Comparison of ENCODE assay signal across 28 mouse cellular contexts in the genomic region with DNA sequence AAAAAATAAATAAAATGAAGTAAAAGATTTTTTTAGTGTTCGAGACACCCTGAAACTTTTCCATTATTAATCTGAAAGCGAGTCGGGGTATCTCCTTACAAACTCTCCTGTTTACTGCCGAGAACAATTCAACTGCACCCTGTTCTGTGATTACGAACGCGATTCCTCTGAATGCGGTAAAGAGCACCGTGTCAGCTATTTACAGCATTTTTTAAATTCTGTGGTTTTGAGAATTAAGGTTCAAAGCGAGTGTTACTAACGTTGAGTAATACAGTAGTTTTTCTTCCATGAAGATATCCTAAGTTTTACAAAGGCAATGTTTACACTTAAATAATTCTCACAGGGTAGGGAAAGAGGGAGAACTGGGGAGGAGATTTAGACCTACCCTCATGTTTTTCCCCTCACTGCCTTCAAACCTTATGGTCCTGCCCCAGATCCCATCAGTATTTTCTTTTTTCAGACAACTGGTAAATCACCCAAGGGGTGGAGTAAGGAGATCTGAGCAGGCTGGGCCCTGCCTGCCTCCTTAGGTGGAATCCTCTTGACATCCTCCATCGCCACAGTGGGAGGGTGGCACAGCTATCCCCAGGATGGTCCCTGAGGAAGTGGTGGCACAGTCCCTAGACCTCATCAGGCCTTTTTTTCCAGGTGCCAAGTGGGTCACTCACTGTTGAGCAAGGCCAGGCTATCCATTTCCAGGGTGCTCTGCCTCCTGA.
DNase-seq lines count a peak whose midpoint lies in the region; ATAC-seq lines count a peak whose summit lies in the region.
"Had no signal": no experiment of that assay in that cellular context is flagged by ENCODE, and none has a peak within 500 bp of the region (broad histone marks: within the 10 kb centered on the region; RNA-seq: fewer than 3 reads in every experiment).

No protein-coding gene starts in this region.

- peaks cover 23% of the 10 kb centered on the region for H3K4me1 ChIP-seq in kidney, embryonic 15.5 days
- peaks cover 20% of the 10 kb centered on the region for H3K4me1 ChIP-seq in midbrain, embryonic 10.5 days
- H3K4me1 ChIP-seq in midbrain, embryonic 14.5 days (ENCODE audit: control insufficient read depth, insufficient read depth, low read length), result peaks cover 16% of the 10 kb centered on the region
- H3K4me1 ChIP-seq in embryonic facial prominence, embryonic 13.5 days, result peaks cover 17% of the 10 kb centered on the region

- H3K4me2 ChIP-seq in kidney, embryonic 15.5 days, result no peak overlapping the region
- H3K4me2 ChIP-seq in midbrain, embryonic 14.5 days (ENCODE audit: low read length), result no peak overlapping the region
- no peak overlapping the region for H3K4me2 ChIP-seq in embryonic facial prominence, embryonic 13.5 days
- H3K4me2 ChIP-seq: intestine, embryonic 15.5 days; limb, embryonic 13.5 days; liver, embryonic 11.5 days; neural tube, embryonic 12.5 days had no signal

- no peaks in the 10 kb centered on the region for H3K36me3 ChIP-seq in kidney, embryonic 15.5 days
- no peaks in the 10 kb centered on the region for H3K36me3 ChIP-seq in midbrain, embryonic 10.5 days
- H3K36me3 ChIP-seq in midbrain, embryonic 14.5 days (ENCODE audit: control insufficient read depth, insufficient read depth, low read length), result no peaks in the 10 kb centered on the region
- H3K36me3 ChIP-seq in embryonic facial prominence, embryonic 13.5 days, result no peaks in the 10 kb centered on the region
- H3K36me3 ChIP-seq: intestine, embryonic 15.5 days; limb, embryonic 13.5 days; neural tube, embryonic 12.5 days had no signal

- H3K9ac ChIP-seq in kidney, embryonic 15.5 days, result no peak overlapping the region
- H3K9ac ChIP-seq in midbrain, embryonic 14.5 days (replicated peaks; ENCODE audit: low read length), result no peak overlapping the region
- H3K9ac ChIP-seq in embryonic facial prominence, embryonic 13.5 days, result no peak overlapping the region
- H3K9ac ChIP-seq: intestine, embryonic 15.5 days; limb, embryonic 13.5 days; neural tube, embryonic 12.5 days had no signal

- DNase-seq in kidney, adult 9 months, result no peak
- no peak for DNase-seq in midbrain, embryonic 10.5 days (ENCODE audit: low spot score)
- DNase-seq in midbrain, embryonic 14.5 days, result no peak
- no peak for DNase-seq in c-Kit-positive CD71-positive TER-119-positive erythroid progenitor cells, embryonic 14.5 days (ENCODE audit: low spot score)
- DNase-seq: adrenal gland, adult 2 months; adrenal gland, postnatal 36 days; B cell, adult 2 months; cerebellum, adult 11 months; cerebellum, adult 9-10 months; cerebellum, postnatal 36 days; gastrocnemius, postnatal 14 days; heart, postnatal 14 days; kidney, adult 2 months; layer of hippocampus, adult 9-11 months; right cerebral cortex, adult 18-20 months; spleen, adult 18-20 months; thymus, postnatal 4 days had no signal

- H3K27me3 ChIP-seq in kidney, embryonic 15.5 days, result no peaks in the 10 kb centered on the region
- no peaks in the 10 kb centered on the region for H3K27me3 ChIP-seq in midbrain, embryonic 10.5 days (ENCODE audit: low read depth, poor library complexity, severe bottlenecking)
- H3K27me3 ChIP-seq in midbrain, embryonic 14.5 days (ENCODE audit: control insufficient read depth, insufficient read depth, low read length), result no peaks in the 10 kb centered on the region
- H3K27me3 ChIP-seq in embryonic facial prominence, embryonic 13.5 days, result no peaks in the 10 kb centered on the region
- H3K27me3 ChIP-seq: intestine, embryonic 15.5 days; limb, embryonic 13.5 days; neural tube, embryonic 12.5 days had no signal

- 71% methylated on average over 12 of the region's 12 CpGs for WGBS in kidney, embryonic 15.5 days
- WGBS in midbrain, embryonic 10.5 days, result 86% methylated on average over 12 of the region's 12 CpGs
- 86% methylated on average over 12 of the region's 12 CpGs for WGBS in midbrain, embryonic 14.5 days
- 42% methylated on average over 12 of the region's 12 CpGs for WGBS in embryonic facial prominence, embryonic 13.5 days

- H3K27ac ChIP-seq in kidney, embryonic 15.5 days, result no peak overlapping the region
- peak overlapping the region; percentile 78; the same call in 1 of the 2 replicates for H3K27ac ChIP-seq in midbrain, embryonic 10.5 days (replicated peaks)
- H3K27ac ChIP-seq in midbrain, embryonic 14.5 days (replicated peaks; ENCODE audit: low read depth, low read length), result no peak overlapping the region
- peak overlapping the region; percentile 28; the same call in 1 of the 2 replicates for H3K27ac ChIP-seq in embryonic facial prominence, embryonic 13.5 days
- H3K27ac ChIP-seq: hindbrain, postnatal 0 days; limb, embryonic 13.5 days; neural tube, embryonic 12.5 days had no signal

- H3K4me3 ChIP-seq in kidney, embryonic 15.5 days (replicated peaks), result no peak overlapping the region
- H3K4me3 ChIP-seq in midbrain, embryonic 10.5 days, result no peak overlapping the region
- H3K4me3 ChIP-seq in midbrain, embryonic 14.5 days (replicated peaks; ENCODE audit: low read depth, low read length), result no peak overlapping the region
- H3K4me3 ChIP-seq in embryonic facial prominence, embryonic 13.5 days, result no peak overlapping the region
- H3K4me3 ChIP-seq: intestine, embryonic 15.5 days; limb, embryonic 13.5 days; neural tube, embryonic 12.5 days had no signal

- no peaks in the 10 kb centered on the region for H3K9me3 ChIP-seq in kidney, embryonic 15.5 days (replicated peaks)
- H3K9me3 ChIP-seq in midbrain, embryonic 10.5 days (replicated peaks), result no peaks in the 10 kb centered on the region
- no peaks in the 10 kb centered on the region for H3K9me3 ChIP-seq in midbrain, embryonic 14.5 days (ENCODE audit: control insufficient read depth, low read length)
- no peaks in the 10 kb centered on the region for H3K9me3 ChIP-seq in embryonic facial prominence, embryonic 13.5 days
- H3K9me3 ChIP-seq: intestine, embryonic 15.5 days; limb, embryonic 13.5 days; neural tube, embryonic 12.5 days had no signal

- peak; percentile 31; the same call in 1 of the 2 replicates for ATAC-seq in kidney, embryonic 15.5 days (replicated peaks; ENCODE audit: low FRiP score)
- no peak for ATAC-seq in midbrain, embryonic 14.5 days (ENCODE audit: low FRiP score, low TSS enrichment)
- ATAC-seq in embryonic facial prominence, embryonic 13.5 days (ENCODE audit: insufficient number of reproducible peaks, insufficient read depth, low FRiP score, low TSS enrichment, low read depth), result no peak
- ATAC-seq in erythroid progenitor cell, adult 5-6 weeks (replicated peaks; ENCODE audit: low FRiP score, poor library complexity, severe bottlenecking), result no peak
- ATAC-seq: activated CD4-positive, CD25-positive, alpha-beta regulatory T cell, adult 4 months; hindbrain, postnatal 0 days; intestine, embryonic 15.5 days; lung, postnatal 0 days; midbrain, embryonic 16.5 days had no signal

Comparison
In these comparisons a context has a peak if more than half of its experiments do, and no peak if none do; other contexts are left out.
1. H3K27ac ChIP-seq: peak in midbrain, embryonic 10.5 days (single experiment) and embryonic facial prominence, embryonic 13.5 days (single experiment); none in kidney, embryonic 15.5 days (single experiment) and midbrain, embryonic 14.5 days (single experiment).